Mouse (Mus musculus): ENCODE data around the gene Dcaf5. TPM values are rescaled to one million over a fixed set of nuclear protein-coding genes. Genes with fewer than 3 reads are reported as not detected.
A peak's percentile ranks its signal among the peaks of the same experiment; 100 is the strongest.

Dcaf5 gene
- polyA plus RNA-seq, 1 experiment from 2014 or later: 22.9 TPM

- ATAC-seq (ENCODE audit: insufficient number of reproducible peaks, insufficient read depth, low FRiP score, low TSS enrichment): no peak
- Histone ChIP-seq H3K36me3 (no peaks in the 10 kb centered on the region), H3K27ac (no peak overlapping the region), H3K4me1 (no peaks in the 10 kb centered on the region), H3K27me3 (no peaks in the 10 kb centered on the region), H3K9ac (no peak overlapping the region), H3K4me3 (no peak overlapping the region), H3K9me3 (no peaks in the 10 kb centered on the region), H3K4me2 (replicated peaks) (no peak overlapping the region)
- 81% methylated on average over 9 of the region's 9 CpGs for WGBS
Observed at GRCm38 (mm10) chr12:80444525-80445109, 8.2 kb upstream of the Dcaf5 start.

- 0 out of 2 replicates have a peak, but pooled peaks cover 3% of the 10 kb centered on the region for H3K4me1 ChIP-seq
- H3K27me3 ChIP-seq: no peaks in the 10 kb centered on the region
- H3K9me3 ChIP-seq: no peaks in the 10 kb centered on the region
- no peak overlapping the region for H3K4me3 ChIP-seq
- no peak overlapping the region for H3K27ac ChIP-seq
- no peaks in the 10 kb centered on the region for H3K36me3 ChIP-seq
- 76% methylated on average over 2 of the region's 2 CpGs for WGBS
- no peak overlapping the region for H3K4me2 ChIP-seq (replicated peaks)
- H3K9ac ChIP-seq: no peak overlapping the region
- ATAC-seq (ENCODE audit: insufficient number of reproducible peaks, insufficient read depth, low FRiP score, low TSS enrichment): no peak
Observed at GRCm38 (mm10) chr12:80440957-80441356, 4.6 kb upstream of the Dcaf5 start.

GRCm38 (mm10) chr12:80437051-80437675 lies 762 bp upstream of the Dcaf5 start:
- no peak for ATAC-seq (ENCODE audit: insufficient number of reproducible peaks, insufficient read depth, low FRiP score, low TSS enrichment)
- H3K36me3 ChIP-seq: no peaks in the 10 kb centered on the region
- WGBS: 9% methylated on average over 4 of the region's 4 CpGs

GRCm38 (mm10) chr12:80435887-80436286 lies 514 bp downstream of the Dcaf5 start:
- 0% methylated on average over 7 of the region's 10 CpGs for WGBS
- peak overlapping the region; percentile 96 for H3K27ac ChIP-seq
- peaks cover 14% of the 10 kb centered on the region for H3K4me1 ChIP-seq
- 0 out of 2 replicates have a peak, but pooled peaks have one; percentile 3 for ATAC-seq (ENCODE audit: insufficient number of reproducible peaks, insufficient read depth, low FRiP score, low TSS enrichment)
- H3K36me3 ChIP-seq: no peaks in the 10 kb centered on the region
- H3K4me2 ChIP-seq (replicated peaks): peak overlapping the region; percentile 75
- H3K4me3 ChIP-seq: peak overlapping the region; percentile 81
- H3K9ac ChIP-seq: peak overlapping the region; percentile 88
- H3K9me3 ChIP-seq: no peaks in the 10 kb centered on the region
- H3K27me3 ChIP-seq: no peaks in the 10 kb centered on the region

More at GRCm38 (mm10) chr12:80437051-80437675, 762 bp upstream of the Dcaf5 start:
- Histone ChIP-seq H3K27ac (peak overlapping the region; percentile 96), H3K4me2 (replicated peaks) (peak overlapping the region; percentile 75), H3K9me3 (no peaks in the 10 kb centered on the region), H3K27me3 (no peaks in the 10 kb centered on the region), H3K9ac (peak overlapping the region; percentile 88), H3K4me1 (peaks cover 14% of the 10 kb centered on the region), H3K4me3 (peak overlapping the region; percentile 81)

GRCm38 (mm10) chr12:80434961-80435691 lies 1.3 kb downstream of the Dcaf5 start:
- Histone ChIP-seq H3K9ac (peak overlapping the region; percentile 88), H3K36me3 (no peaks in the 10 kb centered on the region), H3K27me3 (no peaks in the 10 kb centered on the region), H3K4me1 (peaks cover 14% of the 10 kb centered on the region), H3K9me3 (no peaks in the 10 kb centered on the region), H3K4me3 (peak overlapping the region; percentile 81), H3K27ac (peak overlapping the region; percentile 96), H3K4me2 (replicated peaks) (peak overlapping the region; percentile 75)
- WGBS: under 1% methylated on average over 63 of the region's 64 CpGs
- peak; percentile 75 for ATAC-seq (ENCODE audit: insufficient number of reproducible peaks, insufficient read depth, low FRiP score, low TSS enrichment)

- H3K9ac ChIP-seq: peak overlapping the region; percentile 88
- H3K4me2 ChIP-seq (replicated peaks): peak overlapping the region; percentile 75
- H3K9me3 ChIP-seq: no peaks in the 10 kb centered on the region
- no peaks in the 10 kb centered on the region for H3K27me3 ChIP-seq
- peaks cover 14% of the 10 kb centered on the region for H3K4me1 ChIP-seq
- peak overlapping the region; percentile 81 for H3K4me3 ChIP-seq
- H3K27ac ChIP-seq: peak overlapping the region; percentile 96
- 6% methylated on average over 9 of the region's 10 CpGs for WGBS
- no peak for ATAC-seq (ENCODE audit: insufficient number of reproducible peaks, insufficient read depth, low FRiP score, low TSS enrichment)
- no peaks in the 10 kb centered on the region for H3K36me3 ChIP-seq
Observed at GRCm38 (mm10) chr12:80434601-80434960, 1.8 kb downstream of the Dcaf5 start.

- Histone ChIP-seq H3K27ac (no peak overlapping the region), H3K4me3 (no peak overlapping the region), H3K36me3 (0 out of 2 replicates have a peak, but pooled peaks cover 7% of the 10 kb centered on the region), H3K4me1 (peaks cover 14% of the 10 kb centered on the region), H3K27me3 (no peaks in the 10 kb centered on the region), H3K9ac (no peak overlapping the region), H3K4me2 (replicated peaks) (no peak overlapping the region), H3K9me3 (no peaks in the 10 kb centered on the region)
- ATAC-seq (ENCODE audit: insufficient number of reproducible peaks, insufficient read depth, low FRiP score, low TSS enrichment): no peak
- WGBS: 63% methylated on average over 4 of the region's 4 CpGs
Observed at GRCm38 (mm10) chr12:80433266-80433665, 3.1 kb downstream of the Dcaf5 start.

GRCm38 (mm10) chr12:80427683-80428082 lies 8.7 kb downstream of the Dcaf5 start:
- 88% methylated on average over 3 of the region's 3 CpGs for WGBS
- Histone ChIP-seq H3K4me1 (no peaks in the 10 kb centered on the region), H3K36me3 (peaks cover 17% of the 10 kb centered on the region), H3K27ac (no peak overlapping the region), H3K4me3 (no peak overlapping the region), H3K9me3 (no peaks in the 10 kb centered on the region), H3K9ac (no peak overlapping the region), H3K4me2 (replicated peaks) (no peak overlapping the region), H3K27me3 (no peaks in the 10 kb centered on the region)
- no peak for ATAC-seq (ENCODE audit: insufficient number of reproducible peaks, insufficient read depth, low FRiP score, low TSS enrichment)

- ATAC-seq (ENCODE audit: insufficient number of reproducible peaks, insufficient read depth, low FRiP score, low TSS enrichment): no peak
- Histone ChIP-seq H3K4me3 (no peak overlapping the region), H3K4me1 (no peaks in the 10 kb centered on the region), H3K27me3 (no peaks in the 10 kb centered on the region), H3K9me3 (0 out of 2 replicates have a peak, but pooled peaks cover 6% of the 10 kb centered on the region), H3K36me3 (peaks cover 27% of the 10 kb centered on the region), H3K9ac (no peak overlapping the region), H3K4me2 (replicated peaks) (no peak overlapping the region), H3K27ac (no peak overlapping the region)
- WGBS: 92% methylated on average over 2 of the region's 2 CpGs
Observed at GRCm38 (mm10) chr12:80415100-80415499, 21.3 kb downstream of the Dcaf5 start.

- ATAC-seq (ENCODE audit: insufficient number of reproducible peaks, insufficient read depth, low FRiP score, low TSS enrichment): no peak
- 94% methylated on average over 8 of the region's 8 CpGs for WGBS
Observed at GRCm38 (mm10) chr12:80410855-80411254, 25.5 kb downstream of the Dcaf5 start.

GRCm38 (mm10) chr12:80407824-80408223 lies 28.6 kb downstream of the Dcaf5 start:
- H3K4me1 ChIP-seq: no peaks in the 10 kb centered on the region
- no peak overlapping the region for H3K9ac ChIP-seq
- no peak overlapping the region for H3K4me2 ChIP-seq (replicated peaks)
- WGBS: 68% methylated on average over 3 of the region's 3 CpGs
- no peak for ATAC-seq (ENCODE audit: insufficient number of reproducible peaks, insufficient read depth, low FRiP score, low TSS enrichment)
- H3K27me3 ChIP-seq: no peaks in the 10 kb centered on the region
- no peak overlapping the region for H3K4me3 ChIP-seq
- H3K36me3 ChIP-seq: peaks cover 28% of the 10 kb centered on the region; the same call in 1 of the 2 replicates
- H3K9me3 ChIP-seq: no peaks in the 10 kb centered on the region
- no peak overlapping the region for H3K27ac ChIP-seq

More at GRCm38 (mm10) chr12:80410855-80411254, 25.5 kb downstream of the Dcaf5 start:
- Histone ChIP-seq H3K4me2 (replicated peaks) (no peak overlapping the region), H3K4me3 (no peak overlapping the region), H3K36me3 (peaks cover 33% of the 10 kb centered on the region), H3K9ac (no peak overlapping the region), H3K9me3 (0 out of 2 replicates have a peak, but pooled peaks cover 3% of the 10 kb centered on the region), H3K4me1 (no peaks in the 10 kb centered on the region), H3K27ac (no peak overlapping the region), H3K27me3 (no peaks in the 10 kb centered on the region)
